Mouse (Mus musculus) kidney, adult 9 months (tissue): Measurements from ENCODE around the gene Fbrs.
"Not testable (repeated sequence)": the region's sequence is repeated elsewhere in the genome, so short reads cannot be mapped to it uniquely, and the experiment has no call there.

ENCODE experiments used
- DNase-seq: peaks from one replicate; pipeline ENCODE4 v3.0.0; 2022

The Fbrs gene

GRCm38 (mm10) chr7:127478635-127479317, at the start of gene Fbrs:
Gene Fbrs, plus strand, starts transcription at chr7:127479199.
- peak; percentile 99 for DNase-seq

GRCm38 (mm10) chr7:127435206-127435605, 43.8 kb upstream of the Fbrs start:
- no peak for DNase-seq

GRCm38 (mm10) chr7:127437724-127438123, 41.3 kb upstream of the Fbrs start:
- DNase-seq: no peak

- DNase-seq: peak; percentile 69
Measured at GRCm38 (mm10) chr7:127443976-127444375, 35.0 kb upstream of the Fbrs start.

- DNase-seq: peak; percentile 99
Measured at GRCm38 (mm10) chr7:127448521-127449300, 30.3 kb upstream of the Fbrs start, which contains the start of gene Zfp689. Gene Zfp689, minus strand, starts transcription at chr7:127449158.

- no peak for DNase-seq
Measured at GRCm38 (mm10) chr7:127449966-127450365, 29.0 kb upstream of the Fbrs start.

- no peak for DNase-seq
Measured at GRCm38 (mm10) chr7:127453056-127453455, 25.9 kb upstream of the Fbrs start.

- DNase-seq: no peak
Measured at GRCm38 (mm10) chr7:127454905-127455304, 24.1 kb upstream of the Fbrs start.

GRCm38 (mm10) chr7:127458371-127459122, 20.5 kb upstream of the Fbrs start:
- not testable (repeated sequence) for DNase-seq

GRCm38 (mm10) chr7:127459311-127459710, 19.7 kb upstream of the Fbrs start, which contains the start of gene Prr14:
Gene Prr14, plus strand, starts transcription at chr7:127459611.
- not testable (repeated sequence) for DNase-seq

GRCm38 (mm10) chr7:127465191-127465590, 13.8 kb upstream of the Fbrs start:
- no peak for DNase-seq

- DNase-seq: not testable (repeated sequence)
Measured at GRCm38 (mm10) chr7:127465670-127466069, 13.3 kb upstream of the Fbrs start.

- DNase-seq: no peak
Measured at GRCm38 (mm10) chr7:127466606-127467005, 12.4 kb upstream of the Fbrs start.

GRCm38 (mm10) chr7:127470011-127470715, 8.8 kb upstream of the Fbrs start:
- DNase-seq: peak; percentile 45

GRCm38 (mm10) chr7:127470743-127471645, 8.0 kb upstream of the Fbrs start:
- DNase-seq: peak; percentile 98

GRCm38 (mm10) chr7:127471646-127472010, 7.4 kb upstream of the Fbrs start:
- DNase-seq: no peak

- DNase-seq: peak; percentile 51
Measured at GRCm38 (mm10) chr7:127472060-127472459, 6.9 kb upstream of the Fbrs start.

GRCm38 (mm10) chr7:127473705-127474104, 5.3 kb upstream of the Fbrs start:
- DNase-seq: peak; percentile 21

GRCm38 (mm10) chr7:127474378-127475070, 4.5 kb upstream of the Fbrs start:
- DNase-seq: peak; percentile 26

- peak; percentile 21 for DNase-seq
Measured at GRCm38 (mm10) chr7:127475186-127475740, 3.7 kb upstream of the Fbrs start.

GRCm38 (mm10) chr7:127476336-127476735, 2.7 kb upstream of the Fbrs start:
- peak; percentile 37 for DNase-seq
